Mouse (Mus musculus) fibroblast of lung, adult 2 months (primary cell): ENCODE data around the gene Myo1h.

ENCODE experiments used
- DNase-seq: peaks from one replicate; pipeline ENCODE4 v3.0.0-alpha.2; 2011; ENCODE audit warnings: low read depth

Gene Myo1h

DNA sequence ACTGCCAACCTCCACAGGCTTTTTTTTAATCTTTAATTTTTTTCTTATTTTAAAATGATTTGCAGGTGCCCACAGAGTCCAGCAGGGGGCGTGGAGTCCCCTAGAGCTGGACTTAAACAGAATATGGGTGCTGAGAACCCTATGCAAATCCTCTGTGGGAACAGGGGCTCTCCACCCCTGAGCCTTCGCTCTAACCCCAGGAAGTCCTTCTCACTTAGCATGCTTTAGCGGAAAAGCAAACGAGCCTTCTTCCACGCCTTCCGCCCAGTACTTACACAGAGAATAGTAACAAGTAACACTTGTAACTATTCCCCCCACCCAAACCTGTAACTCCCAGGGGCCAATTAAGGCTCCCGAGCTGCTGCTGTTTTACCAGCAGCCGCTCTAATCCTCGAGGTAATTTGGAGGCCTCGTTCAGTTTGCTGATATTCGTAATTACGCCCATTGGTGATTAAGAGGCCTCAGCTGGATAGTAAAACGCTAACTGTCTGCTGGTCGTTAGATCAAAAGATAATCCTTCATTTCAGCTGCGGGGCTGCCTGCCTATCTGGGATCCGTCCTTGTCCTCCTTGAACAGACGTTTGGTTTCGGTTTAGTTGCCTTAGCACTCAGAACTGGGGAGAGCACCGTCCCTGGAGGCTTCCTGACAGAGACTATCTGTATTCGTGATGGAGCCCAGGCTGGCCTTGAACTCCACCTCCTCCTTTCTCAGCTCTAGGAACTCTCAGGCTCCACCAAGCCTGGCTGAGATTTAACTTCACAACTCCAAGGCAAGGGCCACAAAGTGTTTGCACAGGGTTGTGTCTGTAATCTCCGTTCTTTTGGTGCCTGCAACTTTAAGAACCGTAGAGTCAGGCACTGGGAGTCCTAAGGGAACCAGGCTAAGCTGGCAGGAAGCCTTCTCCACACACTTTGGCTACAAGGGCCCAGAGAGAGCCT is 8.0 kb downstream of the Myo1h start:
- DNase-seq, result no peak

DNA sequence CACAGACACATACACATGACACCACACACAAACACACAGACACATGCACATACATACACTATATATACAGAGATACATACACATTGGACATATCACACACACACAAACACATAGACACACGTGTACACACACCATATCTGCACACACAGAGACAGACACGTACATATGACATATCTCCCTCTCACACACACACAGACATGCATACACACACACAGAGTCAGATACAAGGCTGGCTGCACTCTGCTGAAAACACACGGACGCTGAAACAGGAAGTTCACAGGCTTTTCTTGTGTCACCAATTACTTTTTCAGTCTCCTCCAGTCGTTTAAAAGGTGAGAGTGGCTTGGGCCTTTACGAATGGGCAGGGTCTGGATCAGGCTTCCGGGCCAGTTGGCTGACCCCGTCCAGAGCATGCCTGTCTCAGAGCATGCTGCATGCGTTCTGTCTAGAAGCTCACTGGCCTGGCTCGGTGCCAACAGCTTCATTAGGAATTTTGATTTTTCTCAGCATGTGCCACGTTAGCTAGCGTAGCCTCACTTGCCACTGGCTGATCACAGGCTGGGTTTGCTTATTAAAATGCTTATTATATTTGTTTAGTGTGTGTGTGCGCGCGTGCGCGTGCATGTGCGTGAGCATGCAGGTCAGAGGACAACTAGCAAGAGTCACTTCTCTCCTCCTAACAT is 9.4 kb downstream of the Myo1h start:
- DNase-seq, result no peak

DNA sequence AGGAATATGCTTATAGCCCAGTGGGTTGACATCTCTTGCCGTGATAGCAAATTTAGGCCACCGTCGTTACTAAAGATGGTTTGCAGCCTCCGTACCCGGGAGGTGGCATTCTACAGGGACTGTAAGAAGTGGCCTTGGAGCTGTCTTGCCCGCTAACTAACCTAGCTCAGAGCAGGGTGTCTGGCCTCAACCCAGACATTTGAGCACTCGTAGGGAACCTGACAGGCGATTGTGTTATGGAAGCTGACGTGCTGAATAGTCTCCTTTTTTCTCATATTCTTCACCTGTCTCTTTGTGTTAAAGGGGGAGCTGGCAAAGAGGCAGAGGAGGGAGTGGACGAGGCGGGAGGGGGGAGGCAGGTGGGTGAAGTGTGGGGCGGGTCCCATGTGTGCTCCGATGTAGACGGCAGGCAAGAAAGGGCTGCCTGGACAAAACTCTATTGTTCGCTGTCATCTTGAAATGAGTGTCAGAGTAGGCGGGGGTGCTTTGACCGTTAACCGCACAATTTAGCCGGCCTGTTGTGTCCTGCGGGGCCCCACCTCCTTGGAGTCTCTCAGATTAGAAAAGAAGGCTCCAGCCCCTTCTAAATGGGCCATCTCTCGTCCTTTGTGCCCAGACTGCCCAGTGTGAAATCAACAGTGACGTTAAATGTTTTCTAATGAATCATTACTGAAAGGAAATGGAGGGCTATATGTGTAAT is 10.3 kb downstream of the Myo1h start:
- no peak for DNase-seq

DNA sequence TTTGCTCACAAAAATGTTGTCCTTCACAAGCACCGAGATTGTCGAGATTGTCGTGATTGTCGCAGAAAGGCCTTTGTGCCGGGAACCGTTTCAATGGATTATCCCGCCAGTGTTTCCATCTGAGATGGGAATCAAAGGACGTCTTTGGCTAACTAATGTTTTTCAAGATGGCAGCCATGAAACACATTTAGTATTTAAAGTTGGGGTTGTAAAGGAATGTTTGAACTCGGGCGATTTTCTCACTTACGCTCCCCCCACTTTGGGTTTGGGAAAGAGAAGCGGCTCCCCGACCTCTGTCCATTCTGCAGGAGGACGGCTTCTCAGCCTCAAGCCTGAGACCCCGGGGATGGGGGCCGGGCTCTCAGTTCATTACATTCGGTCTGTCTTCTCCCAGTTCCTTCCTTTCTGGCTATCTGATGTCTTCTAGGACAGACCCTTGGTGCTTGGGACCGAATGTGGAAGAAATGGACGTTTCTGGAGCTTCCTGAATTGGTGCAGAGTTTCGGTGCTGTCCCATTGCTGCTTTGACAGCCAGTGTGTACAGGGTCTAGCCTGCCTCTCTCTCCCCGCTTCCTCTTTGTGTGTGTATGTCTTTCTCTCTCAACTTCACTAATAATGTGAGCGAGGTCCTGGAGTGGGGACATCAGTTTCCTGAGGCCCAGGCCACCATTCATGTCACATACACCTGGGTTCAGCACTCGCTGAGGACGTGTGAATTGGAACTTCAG is 11.1 kb downstream of the Myo1h start:
- DNase-seq, result no peak

DNA sequence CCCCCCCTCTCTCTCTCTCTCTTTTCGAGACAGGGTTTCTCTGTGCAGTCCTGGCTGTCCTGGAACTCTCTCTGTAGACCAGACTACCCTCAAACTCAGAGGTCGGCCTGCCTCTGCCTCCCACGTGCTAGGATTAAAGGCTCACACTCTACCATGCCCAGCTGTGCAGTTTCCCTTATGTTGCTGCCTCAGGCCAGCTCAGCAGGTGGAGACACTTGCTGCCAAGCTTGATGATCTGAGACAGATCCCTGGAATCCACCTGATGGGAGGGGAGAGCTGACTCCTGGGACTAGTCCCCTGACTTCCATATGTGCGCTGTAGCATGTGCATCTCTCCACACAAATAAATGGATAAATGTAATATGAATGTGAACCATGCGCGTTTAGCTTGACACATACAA is 14.2 kb downstream of the Myo1h start:
- no peak for DNase-seq

DNA sequence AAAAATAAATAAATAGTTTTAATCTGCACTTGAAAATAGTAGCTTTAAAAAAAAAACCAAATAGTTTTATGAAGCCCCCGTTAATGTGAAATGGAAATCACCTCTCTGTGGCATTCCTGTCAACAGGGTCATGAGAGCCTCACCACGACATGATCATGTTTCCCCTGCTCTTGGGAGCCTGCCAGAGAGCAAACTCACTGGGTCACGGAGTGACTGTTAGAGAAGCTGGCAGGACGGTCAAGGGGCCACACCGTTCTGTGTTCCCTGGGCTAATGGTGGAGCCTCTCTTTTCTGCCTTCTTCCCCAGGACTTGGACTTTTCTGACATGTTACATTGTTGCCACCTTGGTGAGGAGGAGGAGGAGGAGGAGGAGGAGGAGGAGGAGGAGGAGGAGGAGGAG is 17.5 kb downstream of the Myo1h start:
- DNase-seq, result no peak

DNA sequence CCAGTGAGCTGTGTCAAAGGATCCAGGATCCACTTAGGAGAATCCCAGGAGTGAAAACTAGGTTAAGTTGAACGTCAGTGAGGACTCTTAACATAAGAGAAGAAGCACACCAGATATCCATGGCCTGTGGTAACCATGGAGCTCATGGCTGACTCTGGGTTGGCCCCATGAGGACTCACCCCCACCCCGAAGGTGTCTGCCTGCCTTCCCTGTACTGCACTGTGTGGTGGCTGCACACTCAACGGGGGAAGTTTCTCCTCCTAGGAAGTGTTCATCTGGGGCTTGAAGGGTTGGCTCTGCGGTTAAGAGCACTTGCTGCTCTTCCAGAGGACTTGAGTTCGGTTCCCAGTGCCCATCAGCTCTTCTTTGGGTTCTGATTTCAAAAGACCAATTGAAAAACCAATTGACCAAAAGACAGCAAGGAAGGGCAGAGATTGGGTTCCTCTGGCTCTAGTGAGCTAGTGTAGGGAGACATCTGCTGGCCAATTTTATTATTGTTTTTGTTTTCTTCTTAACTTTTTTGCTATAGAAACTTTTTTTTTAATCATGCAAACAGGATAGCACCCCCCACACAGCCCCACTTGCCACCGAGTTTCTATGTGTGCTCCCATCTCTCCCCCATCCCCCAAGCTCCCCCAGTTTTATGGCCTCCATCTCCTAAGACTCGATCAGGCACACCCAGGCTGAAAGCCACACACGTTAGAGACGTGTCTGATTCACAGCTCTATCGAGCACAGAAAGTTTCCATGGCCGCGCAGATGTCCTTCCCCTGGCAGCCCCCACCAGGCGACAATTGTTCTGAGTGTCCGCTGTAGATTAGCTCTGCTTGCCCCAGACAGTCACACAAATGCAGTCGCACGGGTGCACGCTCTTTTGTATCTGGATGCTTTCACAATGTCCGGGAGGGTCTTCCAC is 20.1 kb downstream of the Myo1h start:
- peak; percentile 20 for DNase-seq

DNA sequence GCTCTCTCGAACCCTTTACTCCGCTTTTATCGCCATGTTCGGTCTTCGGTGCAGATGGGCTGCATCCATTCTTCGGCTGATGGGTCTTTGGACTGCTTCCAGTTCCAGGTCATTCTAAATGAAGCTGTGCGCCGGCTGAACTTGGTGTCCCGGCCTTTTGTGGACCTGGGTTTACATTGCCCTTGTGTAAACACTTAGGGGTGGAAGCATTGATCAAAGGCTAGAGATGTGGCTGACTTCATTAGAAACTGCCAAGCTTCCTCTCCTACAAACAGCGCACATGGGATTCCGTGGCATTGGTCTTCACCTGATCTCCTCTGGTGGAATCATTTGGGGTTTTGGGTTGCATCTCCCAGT is 20.7 kb downstream of the Myo1h start:
- no peak for DNase-seq

DNA sequence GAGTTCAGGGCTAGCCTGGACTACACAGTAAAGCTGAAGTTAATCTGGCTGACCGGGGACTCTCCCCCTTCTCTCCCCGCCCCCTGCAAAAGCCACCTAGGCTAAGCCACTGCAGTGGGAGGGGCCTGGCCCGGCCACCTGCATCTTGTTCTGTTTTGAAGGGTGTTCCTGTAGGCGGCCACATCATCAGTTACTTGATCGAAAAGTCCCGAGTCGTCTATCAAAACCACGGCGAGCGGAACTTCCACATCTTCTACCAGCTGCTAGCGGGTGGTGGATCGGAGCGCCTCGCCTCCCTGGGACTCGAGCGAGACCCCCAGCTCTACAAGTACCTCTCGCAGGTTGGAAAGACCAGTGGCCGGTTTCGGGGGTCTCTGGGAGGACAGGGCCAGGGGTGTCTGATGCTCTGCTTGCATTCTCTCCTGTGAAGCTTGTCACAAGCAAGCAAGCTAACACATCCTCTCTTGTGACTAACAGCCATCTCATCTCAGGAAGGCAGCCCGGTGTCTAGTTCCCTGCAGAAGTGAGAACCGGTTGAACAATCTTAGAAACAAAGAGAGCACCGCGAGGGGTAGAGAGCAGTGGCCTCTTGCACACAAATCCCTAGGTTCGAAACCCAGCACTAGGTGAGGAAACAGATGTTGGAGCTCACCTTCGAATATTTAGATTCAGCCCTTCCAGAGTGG is 34.3 kb downstream of the Myo1h start:
- DNase-seq, result no peak

DNA sequence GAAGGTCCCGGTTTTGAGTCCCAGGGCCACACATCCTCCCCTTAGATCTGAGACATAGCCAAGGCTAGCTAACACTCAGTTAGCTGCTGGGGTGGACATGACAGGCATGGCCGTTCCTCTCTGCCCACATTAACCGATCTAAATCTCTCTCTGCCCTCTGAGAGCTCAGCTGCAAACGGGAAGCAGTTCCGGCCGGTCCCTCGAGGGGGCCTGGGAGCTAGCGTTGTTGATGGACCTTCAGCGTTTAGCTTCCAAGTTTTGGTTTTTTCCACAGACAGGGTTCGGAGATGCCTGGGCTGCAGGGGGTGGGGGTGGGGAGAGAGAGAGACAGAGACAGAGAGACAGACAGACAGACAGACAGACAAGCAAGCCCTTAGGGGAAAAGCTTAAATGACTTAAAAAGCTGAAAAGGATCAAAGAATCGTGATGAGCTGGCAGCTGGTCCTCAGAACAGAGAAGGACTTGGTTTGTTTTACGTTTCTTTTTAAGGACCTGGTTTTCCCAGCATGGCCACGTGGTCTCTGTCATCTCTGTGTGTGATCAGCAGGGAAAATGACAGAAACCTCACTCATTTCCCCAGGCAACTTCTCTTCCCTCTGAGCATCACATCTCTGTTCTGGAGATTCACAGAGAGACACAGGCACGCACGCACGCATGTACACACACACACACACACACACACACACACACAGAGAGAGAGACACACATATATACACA is 35.0 kb downstream of the Myo1h start:
- DNase-seq, result peak; percentile 28

DNA sequence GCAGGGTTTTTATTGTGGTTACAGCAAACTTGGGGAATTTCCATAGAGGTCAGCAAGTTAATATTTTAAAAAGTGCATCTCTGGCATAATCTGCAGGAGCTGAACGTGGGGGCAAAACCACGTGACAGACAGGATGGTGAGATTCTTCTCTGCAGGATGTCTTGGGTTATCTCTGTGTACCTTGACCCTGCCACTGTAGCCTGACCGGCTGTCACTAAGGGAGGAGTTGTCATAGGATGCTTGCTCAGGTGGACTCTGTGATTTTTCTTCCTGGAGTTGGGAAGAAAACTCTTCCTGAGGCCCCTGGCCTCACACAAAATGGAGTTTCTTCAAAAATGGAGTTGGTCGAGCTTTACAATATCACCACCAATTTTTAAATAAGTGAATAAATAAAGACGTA is 54.0 kb downstream of the Myo1h start:
- no peak for DNase-seq

DNA sequence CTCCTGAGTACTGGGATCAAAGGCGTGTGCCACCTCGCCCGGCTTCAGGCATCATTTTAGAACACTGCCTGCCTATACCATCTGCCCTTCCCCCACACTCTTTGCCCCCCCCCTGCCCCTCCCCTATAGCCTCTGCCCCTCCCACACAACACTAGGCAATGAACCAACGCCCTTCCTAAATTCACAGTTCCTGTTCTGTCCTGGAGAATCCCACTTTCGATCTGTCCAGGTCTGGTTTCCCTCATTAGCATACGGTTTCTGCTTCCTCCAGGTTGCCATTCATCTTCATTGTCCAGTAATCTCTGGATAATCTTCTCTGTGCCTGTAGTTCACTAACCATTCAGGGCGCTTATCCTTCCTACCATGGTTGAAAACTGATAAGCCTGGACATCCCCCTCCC is 54.6 kb downstream of the Myo1h start:
- DNase-seq, result no peak

DNA sequence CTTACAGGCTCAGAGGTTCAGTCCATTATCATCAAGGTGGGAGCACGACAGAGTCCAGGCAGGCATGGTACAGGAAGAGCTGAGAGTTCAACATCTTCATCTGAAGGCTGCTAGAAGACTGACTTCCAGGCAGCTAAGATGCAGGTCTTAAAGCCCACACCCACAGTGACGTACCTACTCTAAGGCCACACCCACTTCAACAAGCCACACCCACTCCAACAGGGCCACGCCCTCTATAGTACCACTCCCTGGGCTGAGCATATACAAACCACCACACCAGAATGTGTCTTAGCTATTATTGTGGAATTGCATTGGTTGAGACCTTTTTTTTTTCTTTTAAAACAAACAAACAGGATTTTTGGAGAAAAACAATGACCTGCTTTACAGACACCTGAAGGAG is 56.6 kb downstream of the Myo1h start:
- no peak for DNase-seq

DNA sequence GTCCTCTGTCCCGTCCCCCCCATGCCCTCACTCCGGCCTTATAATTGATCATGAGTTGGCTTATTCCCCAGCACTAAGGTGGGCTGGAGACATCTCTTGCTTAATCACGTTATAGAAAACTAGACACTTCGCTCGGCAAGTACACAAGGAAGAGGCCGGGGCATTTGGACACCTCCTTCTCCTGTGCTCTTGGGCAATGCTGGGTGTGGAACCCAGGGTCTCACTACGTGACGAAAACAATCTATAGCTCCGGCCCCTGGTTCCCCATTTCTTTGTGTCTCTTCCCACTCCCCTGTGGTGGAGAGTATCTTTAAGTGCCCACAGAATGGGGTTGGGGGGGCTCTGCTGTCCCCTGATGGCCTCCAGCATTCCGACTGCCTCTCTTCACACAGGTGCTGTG is 58.0 kb downstream of the Myo1h start:
- DNase-seq, result no peak

DNA sequence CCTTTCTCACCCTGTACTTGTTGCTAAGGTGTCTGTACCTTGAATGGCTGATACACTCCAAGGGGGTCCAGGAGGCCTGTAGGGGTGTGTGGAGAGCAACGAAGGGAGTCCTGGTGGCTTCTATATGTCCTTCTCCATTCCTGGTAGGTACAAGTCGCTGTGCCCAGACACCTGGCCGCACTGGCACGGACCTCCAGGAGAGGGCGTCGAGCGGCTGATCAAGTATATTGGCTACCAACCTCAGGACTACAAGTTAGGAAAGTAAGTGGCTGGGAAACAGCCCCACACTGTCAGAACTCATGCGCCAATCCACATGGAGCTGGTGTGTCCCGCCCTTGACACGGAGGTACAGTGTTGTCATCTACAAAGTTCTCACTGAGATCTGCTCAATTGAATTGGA is 62.5 kb downstream of the Myo1h start:
- no peak for DNase-seq

DNA sequence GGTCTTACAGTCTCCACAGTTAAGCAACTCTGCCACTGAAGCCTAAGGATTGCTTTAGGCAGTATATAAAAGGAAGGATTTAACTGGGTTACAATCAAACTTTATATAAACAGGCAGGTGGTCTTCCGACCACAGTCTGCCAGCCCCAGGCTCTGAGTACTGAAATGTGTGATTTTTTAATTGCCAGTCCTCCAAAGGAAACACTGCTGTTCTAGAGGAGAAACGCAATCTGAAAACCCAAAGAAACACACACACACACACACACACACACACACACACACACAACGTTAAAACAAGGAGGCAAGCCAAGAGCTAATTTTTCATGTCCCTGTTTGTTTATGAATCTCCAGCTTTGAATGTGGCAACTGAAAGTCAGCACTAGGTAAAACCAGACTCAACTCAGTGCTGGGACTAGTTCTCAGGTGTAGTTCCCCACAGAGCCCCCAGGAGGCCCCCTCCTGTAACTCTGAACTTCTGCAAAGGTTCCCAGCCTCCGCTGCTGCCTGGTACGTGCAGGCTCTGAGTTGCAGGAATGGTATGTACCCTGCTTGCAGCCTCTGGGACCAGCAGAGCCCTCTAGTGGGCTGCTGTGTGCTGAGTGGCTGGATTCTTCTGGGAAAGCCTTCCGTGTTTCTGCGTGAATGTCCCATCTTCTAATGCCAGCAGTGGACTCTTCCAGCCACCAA is 67.4 kb downstream of the Myo1h start:
- DNase-seq, result peak; percentile 91

DNA sequence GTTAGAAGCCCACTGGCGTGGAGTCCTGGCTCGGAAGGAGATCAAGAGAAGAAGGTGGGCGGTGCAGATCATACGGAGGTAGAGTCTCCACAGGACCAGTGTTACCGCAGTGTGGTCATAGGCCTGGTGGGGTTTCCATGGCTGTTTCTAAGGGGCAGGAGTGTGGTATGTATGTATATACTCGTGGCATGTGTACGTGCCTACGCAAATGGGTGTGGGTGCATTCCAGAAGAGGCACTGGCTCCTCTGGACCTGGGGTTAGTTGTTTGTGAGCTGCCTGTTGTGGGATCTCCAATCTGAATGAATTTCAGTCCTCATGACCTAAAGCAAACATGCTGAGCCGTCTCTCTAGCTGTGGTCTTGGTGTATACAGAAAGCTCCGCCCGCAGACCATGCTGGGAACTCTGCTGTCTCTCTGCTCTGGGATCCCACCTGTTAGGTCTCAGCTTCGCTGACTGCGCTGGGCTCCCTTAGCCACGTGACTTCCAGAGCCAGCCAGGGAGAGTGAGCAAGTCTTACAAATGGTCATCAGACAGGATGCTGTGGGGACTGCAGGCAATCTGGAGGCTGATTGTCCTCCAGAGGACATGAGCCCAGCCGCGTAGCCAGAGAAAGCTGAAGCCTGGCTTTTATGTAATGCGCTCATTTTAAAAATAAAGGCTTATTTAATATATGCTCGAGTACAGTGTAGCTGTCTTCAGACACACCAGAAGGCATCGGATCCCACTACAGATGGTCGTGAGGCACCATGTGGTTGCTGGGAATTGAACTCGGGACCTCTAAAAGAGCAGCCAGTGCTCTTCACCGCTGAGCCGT is 68.2 kb downstream of the Myo1h start:
- DNase-seq, result peak; percentile 83

DNA sequence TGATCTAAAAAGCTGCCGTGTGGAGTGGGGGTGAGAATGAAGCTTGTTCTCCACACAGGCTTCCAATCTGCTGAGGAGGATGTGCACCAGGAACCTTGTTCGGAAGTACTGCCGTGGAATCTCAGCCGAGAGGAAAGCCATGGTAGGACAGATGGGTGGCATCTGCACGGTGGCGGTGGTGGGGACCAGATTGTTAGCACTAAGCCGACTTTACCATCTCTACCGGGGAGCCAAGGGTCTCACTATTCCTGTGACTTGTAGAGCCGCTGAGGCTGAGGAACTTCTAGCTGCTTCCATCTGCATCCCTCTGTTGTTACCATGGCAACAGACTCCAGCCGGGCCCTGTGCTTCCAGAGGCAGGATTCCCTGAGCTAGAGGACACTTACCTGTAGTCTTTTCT is 69.9 kb downstream of the Myo1h start:
- no peak for DNase-seq
